Mouse (Mus musculus): ENCODE data around the gene Aaed1.

DNA sequence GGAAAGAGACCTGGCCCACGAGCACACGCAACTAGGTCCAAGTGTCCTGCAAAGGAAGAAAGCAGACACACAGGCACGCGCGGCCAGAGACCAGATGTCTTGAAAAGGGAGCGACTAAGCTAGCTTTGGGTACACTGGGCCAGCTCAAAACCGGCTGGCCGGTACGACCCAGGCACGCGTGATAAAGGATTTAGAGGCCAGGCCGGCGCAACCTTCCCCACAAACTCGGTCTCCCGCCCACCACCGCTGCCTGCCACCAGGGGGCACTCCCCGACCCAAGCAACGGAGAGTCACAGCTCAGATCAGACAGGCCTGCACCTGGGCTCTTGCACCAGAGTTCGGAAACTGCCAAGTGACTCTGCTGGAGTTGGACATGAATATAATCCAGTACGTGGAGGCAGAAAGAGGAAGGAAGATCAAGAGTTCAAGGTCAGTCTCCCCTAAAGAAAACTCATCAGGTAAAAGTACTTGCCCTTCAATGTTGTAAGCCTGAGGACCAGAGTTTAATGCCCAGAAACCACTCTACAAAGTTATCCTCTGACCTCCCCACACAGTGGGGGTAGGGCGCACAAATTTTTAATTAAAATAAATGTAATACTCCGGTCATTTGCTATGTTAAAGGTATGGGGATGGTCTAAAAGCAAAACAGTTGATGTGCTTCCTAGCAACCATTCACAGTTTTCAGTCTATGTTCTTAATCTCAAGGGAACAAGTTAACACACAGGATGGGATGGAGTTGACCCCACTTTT lies 63.6 kb downstream of the Aaed1 start:
- TF ChIP-seq POLR2A (IDR thresholded peaks at IDR 0.05; ENCODE audit: low read depth, low read length) (no peak), CTCF (IDR thresholded peaks at IDR 0.05; ENCODE audit: extremely low read depth, insufficient read depth, insufficient read length, insufficient replicate concordance) (peak; percentile 96)

All from spleen, adult 2 months (tissue).